Mouse (Mus musculus): ENCODE results near the gene Tbce.

DNA sequence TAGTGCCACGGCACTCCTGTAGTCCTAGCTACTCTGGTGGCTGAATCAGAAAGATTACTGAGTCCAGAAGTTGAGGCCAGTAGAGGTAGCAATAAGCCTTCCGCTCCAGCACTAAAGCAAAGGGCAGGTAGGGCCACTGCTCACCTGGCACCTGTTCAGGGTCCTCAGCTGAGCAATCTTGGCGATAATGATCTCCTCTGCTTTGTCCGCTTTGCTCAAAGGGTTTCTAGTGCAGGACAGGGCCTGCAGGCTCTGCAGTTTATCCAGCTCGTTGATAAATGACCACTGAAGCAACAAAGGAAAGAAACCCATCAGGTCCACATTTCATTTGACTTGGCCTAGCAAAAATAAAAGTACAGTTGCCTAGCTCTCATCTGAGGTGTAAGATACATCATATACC is 34.4 kb downstream of the Tbce start:
- no peak for TF ChIP-seq CTCF (IDR thresholded peaks at IDR 0.05; ENCODE audit: low read depth)
- TF ChIP-seq EP300 (IDR thresholded peaks at IDR 0.05; ENCODE audit: low read depth) = no peak

Data from heart, postnatal 0 days (tissue).